Mouse (Mus musculus): Measurements from ENCODE around the gene Gm4744. TPM values are rescaled to one million over a fixed set of nuclear protein-coding genes. Genes with fewer than 3 reads are reported as not detected.
"Not testable (repeated sequence)": the region's sequence is repeated elsewhere in the genome, so short reads cannot be mapped to it uniquely, and the experiment has no call there.

Gene Gm4744
- polyA plus RNA-seq (2015; fragmentation: Nextera tagmentation; extraction: Ambion mirVana), result not detected in 2 replicates

GRCm38 (mm10) chr6:40951770-40952169 is at the start of gene Gm4744:
TSS of gene Gm4744 (minus strand) at chr6:40951870.
- no peaks in the 10 kb centered on the region for H3K9me3 ChIP-seq
- no peak within 1 kb of the TSS for H3K4me2 ChIP-seq
- no peak within 1 kb of the TSS for H3K9ac ChIP-seq
- no peaks in the 10 kb centered on the region for H3K27me3 ChIP-seq
- H3K4me1 ChIP-seq, result no peaks in the 10 kb centered on the region
- no peaks in the 10 kb centered on the region for H3K36me3 ChIP-seq
- no peak for ATAC-seq (ENCODE audit: borderline replicate concordance, extremely low read depth, low FRiP score, low TSS enrichment)
- H3K27ac ChIP-seq, result no peak within 1 kb of the TSS
- no peak within 1 kb of the TSS for H3K4me3 ChIP-seq

- not testable (repeated sequence) for ATAC-seq (ENCODE audit: borderline replicate concordance, extremely low read depth, low FRiP score, low TSS enrichment); H3K9ac ChIP-seq; H3K27ac ChIP-seq; H3K9me3 ChIP-seq; H3K27me3 ChIP-seq; H3K4me3 ChIP-seq; H3K4me1 ChIP-seq; H3K36me3 ChIP-seq; H3K4me2 ChIP-seq
Measured at GRCm38 (mm10) chr6:40999379-40999778, 47.7 kb upstream of the Gm4744 start, which contains the start of gene Gm2663. TSS of gene Gm2663 (minus strand) at chr6:40999479.

GRCm38 (mm10) chr6:40964454-40964853 is 12.8 kb upstream of the Gm4744 start, which contains the start of gene 1810009J06Rik:
TSS of gene 1810009J06Rik (plus strand) at chr6:40964754.
- not testable (repeated sequence) for H3K4me1 ChIP-seq; H3K9ac ChIP-seq; H3K36me3 ChIP-seq; H3K27ac ChIP-seq; H3K9me3 ChIP-seq; H3K4me3 ChIP-seq; ATAC-seq (ENCODE audit: borderline replicate concordance, extremely low read depth, low FRiP score, low TSS enrichment); H3K27me3 ChIP-seq; H3K4me2 ChIP-seq
- 85% methylated on average over 2 of the region's 2 CpGs for WGBS

GRCm38 (mm10) chr6:40953716-40954115 is 2.0 kb upstream of the Gm4744 start:
- Histone ChIP-seq H3K4me2 (no peak overlapping the region), H3K36me3 (no peaks in the 10 kb centered on the region), H3K27me3 (no peaks in the 10 kb centered on the region), H3K4me1 (no peaks in the 10 kb centered on the region), H3K9ac (no peak overlapping the region), H3K9me3 (no peaks in the 10 kb centered on the region), H3K4me3 (no peak overlapping the region), H3K27ac (no peak overlapping the region)
- 40% methylated on average over 2 of the region's 2 CpGs for WGBS
- no peak for ATAC-seq (ENCODE audit: borderline replicate concordance, extremely low read depth, low FRiP score, low TSS enrichment)

- no peak within 1 kb of the TSS for H3K4me2 ChIP-seq
- H3K9ac ChIP-seq, result no peak within 1 kb of the TSS
- H3K27ac ChIP-seq, result no peak within 1 kb of the TSS
- H3K36me3 ChIP-seq, result no peaks in the 10 kb centered on the region
- H3K27me3 ChIP-seq, result no peaks in the 10 kb centered on the region
- H3K4me3 ChIP-seq, result no peak within 1 kb of the TSS
- H3K9me3 ChIP-seq, result no peaks in the 10 kb centered on the region
- no peaks in the 10 kb centered on the region for H3K4me1 ChIP-seq
- ATAC-seq (ENCODE audit: borderline replicate concordance, extremely low read depth, low FRiP score, low TSS enrichment), result no peak
- 90% methylated on average over 10 of the region's 10 CpGs for WGBS
Measured at GRCm38 (mm10) chr6:40940457-40940856, 11.2 kb downstream of the Gm4744 start, which contains the start of gene 1700074P13Rik. TSS of gene 1700074P13Rik (minus strand) at chr6:40940557.

- no peaks in the 10 kb centered on the region for H3K4me1 ChIP-seq
- no peaks in the 10 kb centered on the region for H3K9me3 ChIP-seq
- no peak overlapping the region for H3K4me3 ChIP-seq
- H3K36me3 ChIP-seq, result no peaks in the 10 kb centered on the region
- WGBS, result 75% methylated on average over 4 of the region's 4 CpGs
- ATAC-seq (ENCODE audit: borderline replicate concordance, extremely low read depth, low FRiP score, low TSS enrichment), result no peak
- no peak overlapping the region for H3K27ac ChIP-seq
- H3K9ac ChIP-seq, result no peak overlapping the region
- no peak overlapping the region for H3K4me2 ChIP-seq
- no peaks in the 10 kb centered on the region for H3K27me3 ChIP-seq
Measured at GRCm38 (mm10) chr6:40919954-40920353, 31.7 kb downstream of the Gm4744 start.

- H3K27me3 ChIP-seq, result no peaks in the 10 kb centered on the region
Measured at GRCm38 (mm10) chr6:40900287-40900686, 51.4 kb downstream of the Gm4744 start, which contains the start of gene Prss58. TSS of gene Prss58 (minus strand) at chr6:40900387.

More at GRCm38 (mm10) chr6:40900287-40900686, 51.4 kb downstream of the Gm4744 start, which contains the start of gene Prss58:
- Histone ChIP-seq H3K36me3 (no peaks in the 10 kb centered on the region), H3K4me3 (no peak within 1 kb of the TSS), H3K9me3 (no peaks in the 10 kb centered on the region), H3K4me2 (no peak within 1 kb of the TSS), H3K27ac (no peak within 1 kb of the TSS), H3K4me1 (no peaks in the 10 kb centered on the region), H3K9ac (no peak within 1 kb of the TSS)
- no peak for ATAC-seq (ENCODE audit: borderline replicate concordance, extremely low read depth, low FRiP score, low TSS enrichment)

Other genes starting within 250 kb of the Gm4744 start
- gene Moxd2, start 64.4 kb downstream of the Gm4744 start, polyA plus RNA-seq (2015; fragmentation: Nextera tagmentation; extraction: Ambion mirVana), result not detected in 2 replicates
- not detected in 2 replicates for gene Prss58, start 51.5 kb downstream of the Gm4744 start, polyA plus RNA-seq (2015; fragmentation: Nextera tagmentation; extraction: Ambion mirVana)
- not detected in 2 replicates for gene 1700074P13Rik, start 11.3 kb downstream of the Gm4744 start, polyA plus RNA-seq (2015; fragmentation: Nextera tagmentation; extraction: Ambion mirVana)
- not detected in 2 replicates for gene 1810009J06Rik, start 12.9 kb upstream of the Gm4744 start, polyA plus RNA-seq (2015; fragmentation: Nextera tagmentation; extraction: Ambion mirVana)
- not detected in 2 replicates for gene Gm2663, start 47.6 kb upstream of the Gm4744 start, polyA plus RNA-seq (2015; fragmentation: Nextera tagmentation; extraction: Ambion mirVana)
- gene 2210010C04Rik, start 83.6 kb upstream of the Gm4744 start, polyA plus RNA-seq (2015; fragmentation: Nextera tagmentation; extraction: Ambion mirVana), result 0.08 TPM in 1 of 2 replicates, not detected in the other

Measured in lung, embryonic 15.5 days (tissue).